Mouse (Mus musculus) urinary bladder, postnatal 4 days (tissue): ENCODE results near the gene Slc5a6.

Experiments
- DNase-seq, 2 experiments: peaks; one replicate each; pipeline ENCODE4 v3.0.0; 2021 to 2022; ENCODE audit warnings: low spot score in 2 of 2

The Slc5a6 gene

DNA sequence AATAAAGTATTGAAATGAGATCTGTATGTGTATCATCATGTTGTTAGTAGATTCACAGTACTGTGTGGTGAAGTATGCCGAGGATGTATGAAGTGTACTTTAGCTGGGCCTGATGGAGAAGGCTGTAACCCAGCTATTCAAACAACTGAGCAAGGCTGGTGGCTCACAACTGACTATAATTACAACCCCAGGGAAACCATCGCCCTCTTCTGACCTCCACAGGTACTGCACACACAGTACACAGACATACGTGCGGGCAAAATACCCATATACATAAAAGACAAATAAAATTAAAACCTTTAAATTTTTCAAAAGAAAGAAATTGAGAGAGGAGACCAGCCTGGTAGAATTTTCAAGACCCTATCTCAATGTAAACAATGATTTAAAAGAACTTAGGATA is 47.2 kb downstream of the Slc5a6 start:
- DNase-seq: no peak

- no peak for DNase-seq
Observed at GRCm38 (mm10) chr5:31000993-31001392, 47.7 kb downstream of the Slc5a6 start.

DNA sequence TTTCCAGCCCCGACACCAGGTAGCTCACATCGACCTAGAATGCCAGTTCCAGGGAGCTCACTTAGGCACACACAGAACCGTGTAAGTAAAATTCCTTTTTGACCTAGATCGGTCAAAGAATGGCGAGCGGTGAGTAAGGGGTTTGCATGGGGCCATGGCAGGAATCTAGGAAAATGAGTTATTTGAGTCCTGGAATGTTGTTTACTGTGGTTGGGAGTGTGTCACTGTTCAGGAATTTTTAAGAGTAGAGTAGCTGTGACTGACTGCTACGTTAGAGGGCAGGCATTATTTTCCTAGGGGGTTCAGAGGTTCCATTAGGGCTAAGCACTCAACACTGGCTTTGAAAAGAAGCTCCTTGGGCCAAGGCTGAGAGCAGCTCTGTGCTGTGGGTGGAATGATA is 48.6 kb downstream of the Slc5a6 start:
- DNase-seq: no peak

- DNase-seq: no peak
Observed at GRCm38 (mm10) chr5:30999324-30999723, 49.4 kb downstream of the Slc5a6 start.

GRCm38 (mm10) chr5:30998306-30998705 is 50.4 kb downstream of the Slc5a6 start:
- DNase-seq: no peak

- no peak for DNase-seq
Observed at GRCm38 (mm10) chr5:30994910-30995635, 53.7 kb downstream of the Slc5a6 start.

- no peak for DNase-seq
Observed at GRCm38 (mm10) chr5:30994074-30994473, 54.6 kb downstream of the Slc5a6 start.

GRCm38 (mm10) chr5:30992980-30993676 is 55.6 kb downstream of the Slc5a6 start:
- no peak for DNase-seq
